Mouse (Mus musculus): ENCODE measurements around the gene Slc43a1.

DNA sequence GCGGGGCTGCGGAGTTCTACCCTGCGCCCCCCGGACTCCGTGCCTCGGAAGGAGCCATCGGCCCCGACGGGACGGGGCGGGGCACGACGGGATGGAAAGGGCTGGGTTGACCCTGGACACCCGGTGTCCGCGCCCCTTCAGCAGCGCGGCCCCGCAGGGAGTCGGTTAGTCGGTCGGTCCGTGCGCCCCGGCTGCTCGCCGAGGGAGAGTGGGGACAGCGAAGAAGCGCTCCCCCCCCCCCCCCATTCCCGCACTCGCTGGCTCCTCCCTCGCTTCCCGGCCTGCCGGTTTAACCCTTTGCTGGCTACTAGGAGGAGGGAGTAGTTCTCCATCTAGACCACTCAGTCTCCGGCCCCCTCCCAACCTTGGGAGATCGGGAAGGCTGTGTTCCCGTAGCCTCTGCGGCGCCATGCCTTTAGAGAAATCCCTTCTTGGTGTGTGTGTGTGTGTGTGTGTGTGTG is 48.2 kb downstream of the Slc43a1 start:
- TF ChIP-seq CTCF (IDR thresholded peaks at IDR 0.05; ENCODE audit: low read depth, low read length) (no peak), POLR2A (IDR thresholded peaks at IDR 0.05; ENCODE audit: borderline replicate concordance, low read depth, low read length) (no peak)
